Mouse (Mus musculus) brown adipose tissue, adult 24 weeks (tissue): Measurements from ENCODE around the gene Aldh16a1. TPM values are rescaled to one million over a fixed set of nuclear protein-coding genes. Genes with fewer than 3 reads are reported as not detected.
A peak's percentile ranks its signal among the peaks of the same experiment; 100 is the strongest.
"Not testable (repeated sequence)": the region's sequence is repeated elsewhere in the genome, so short reads cannot be mapped to it uniquely, and the experiment has no call there.

Experiments used
- H3K27ac ChIP-seq: fragments of 200-500 bp; replicated peaks from 2 replicates; pipeline ENCODE4 v1.5.1; 2012; ENCODE audit warnings: low read depth, mild to moderate bottlenecking, low read length
- H3K4me1 ChIP-seq: fragments of 200-500 bp; 2 replicates; pipeline ENCODE4 v1.6.1; 2012; ENCODE audit warnings: low read length, mixed read lengths; ENCODE audit not compliant: control insufficient read depth, insufficient read depth, insufficient read length
- H3K4me3 ChIP-seq: fragments of 200-500 bp; 2 replicates; pipeline ENCODE4 v1.5.1; 2012; ENCODE audit warnings: low read depth, mild to moderate bottlenecking, low read length, moderate library complexity; ENCODE audit not compliant: insufficient read depth
- polyA plus RNA-seq: library from polyadenylated mRNA; stranded (reverse); fragments of >200 nt; gene quantifications from 2 replicates; pipeline ENCODE4 v1.2.4, GENCODE M21; 2012; ENCODE audit not compliant: missing spikeins, insufficient read depth, insufficient read length

Gene Aldh16a1
- polyA plus RNA-seq, 1 experiment, result 28.0 TPM

DNA sequence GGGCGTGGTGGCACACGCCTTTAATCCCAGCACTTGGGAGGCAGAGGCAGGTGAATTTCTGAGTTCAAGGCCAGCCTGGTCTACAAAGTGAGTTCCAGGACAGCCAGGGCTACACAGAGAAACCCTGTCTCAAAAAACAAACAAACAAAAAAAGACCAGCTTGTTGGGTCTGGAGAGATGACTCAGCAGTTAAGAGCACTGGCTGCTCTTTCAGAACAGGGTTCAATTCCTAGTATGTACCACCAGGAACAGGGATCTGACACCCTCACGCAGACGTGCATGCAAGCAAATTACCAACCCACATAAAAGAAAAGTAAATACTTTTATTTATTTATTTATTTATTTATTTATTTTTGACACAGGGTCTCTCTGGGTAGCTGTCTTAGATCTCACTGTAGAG, 44.3 kb downstream of the Aldh16a1 start:
- not testable (repeated sequence) for H3K27ac ChIP-seq, H3K4me3 ChIP-seq, H3K4me1 ChIP-seq

DNA sequence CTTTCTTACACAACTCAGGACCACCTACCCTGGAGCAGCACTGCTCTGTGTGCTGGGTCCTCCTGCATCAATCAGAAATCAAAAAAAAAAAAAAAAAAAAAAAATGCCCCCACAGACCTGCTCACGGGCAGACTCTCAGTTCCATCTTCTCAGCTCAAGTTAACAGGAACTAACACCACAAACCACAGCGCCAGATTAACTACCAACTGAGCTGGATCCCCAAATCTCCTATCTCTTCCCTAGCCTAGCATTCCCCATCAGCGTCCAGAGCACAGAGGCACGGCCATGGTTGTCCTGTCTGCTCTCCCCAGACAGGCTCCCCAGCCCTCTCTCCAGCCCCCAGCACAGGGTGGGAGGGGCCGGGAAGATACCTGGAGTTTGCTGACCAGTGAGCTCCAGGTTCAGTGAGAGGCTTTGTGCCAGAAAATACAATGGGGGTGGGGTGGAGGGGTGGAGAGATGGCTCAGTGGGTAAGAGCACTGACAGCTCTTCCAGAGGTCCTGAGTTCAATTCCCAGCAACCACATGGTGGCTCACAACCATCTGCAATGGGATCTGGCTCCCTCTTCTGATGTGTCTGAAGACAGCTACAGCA, 47.2 kb downstream of the Aldh16a1 start:
- H3K27ac ChIP-seq, result no peak overlapping the region
- no peak overlapping the region for H3K4me3 ChIP-seq
- H3K4me1 ChIP-seq, result peaks cover 9% of the 10 kb centered on the region

DNA sequence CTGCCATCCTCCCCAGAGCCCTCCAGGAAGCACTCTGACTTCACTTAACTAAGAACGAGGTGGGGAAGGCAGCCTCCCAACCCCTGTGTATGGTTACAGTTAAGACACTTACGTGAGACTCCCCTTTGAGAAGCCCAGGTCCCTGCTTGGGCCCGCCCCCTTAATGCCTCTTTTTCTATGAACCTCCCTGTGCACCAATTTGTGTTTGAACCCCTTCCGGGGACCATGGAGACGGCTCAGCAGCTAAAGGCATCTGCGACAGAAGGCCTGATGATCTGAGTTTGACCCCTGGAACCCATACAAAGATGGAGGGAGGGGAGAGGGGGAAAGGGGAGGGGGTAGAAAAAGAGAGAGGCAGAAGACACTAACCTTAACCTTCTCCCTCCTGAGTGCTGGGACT, 47.9 kb downstream of the Aldh16a1 start:
- Histone ChIP-seq H3K4me3 (no peak overlapping the region), H3K4me1 (peaks cover 16% of the 10 kb centered on the region), H3K27ac (no peak overlapping the region)

DNA sequence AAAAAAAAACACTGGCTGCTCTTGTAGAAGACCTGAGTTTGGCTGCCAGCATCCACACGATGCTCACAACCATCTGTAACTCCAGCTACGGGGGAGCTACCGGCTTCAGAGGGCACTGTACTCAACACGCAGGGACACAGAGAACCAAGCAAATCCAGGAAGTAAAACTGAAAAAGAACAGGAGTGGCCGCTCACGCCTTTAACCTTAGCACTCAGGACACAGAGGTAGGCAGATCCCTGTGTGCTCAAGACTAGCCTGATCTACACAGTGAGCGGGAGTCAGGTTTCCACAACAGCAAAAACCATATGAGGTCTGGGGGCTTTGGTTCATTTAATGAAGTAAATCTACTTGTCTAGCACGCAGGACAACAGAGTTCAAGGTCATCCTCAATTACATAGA, 48.9 kb downstream of the Aldh16a1 start:
- Histone ChIP-seq H3K4me3 (no peak overlapping the region), H3K27ac (no peak overlapping the region), H3K4me1 (peaks cover 22% of the 10 kb centered on the region)

DNA sequence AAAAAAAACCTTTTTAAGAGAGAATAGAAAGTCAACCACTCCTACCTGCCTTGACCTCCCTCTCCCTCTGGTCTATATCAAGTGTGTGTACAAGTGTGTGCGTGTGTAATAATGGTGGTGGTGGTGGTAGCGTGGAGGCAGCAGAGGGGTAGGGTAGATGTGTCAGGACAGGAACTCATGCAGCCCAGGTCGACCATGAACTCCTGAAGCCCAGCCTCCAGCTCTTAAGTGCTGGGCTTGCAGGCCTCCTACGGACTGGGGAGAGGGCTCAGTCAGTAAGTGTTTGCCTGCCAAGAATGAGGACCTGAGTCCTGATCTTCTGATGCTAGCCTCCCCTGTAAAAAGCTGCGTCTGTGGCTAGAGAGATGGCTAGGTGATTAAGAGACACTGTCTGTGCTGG, 49.4 kb downstream of the Aldh16a1 start:
- H3K4me3 ChIP-seq, result no peak overlapping the region
- H3K27ac ChIP-seq, result no peak overlapping the region

GRCm38 (mm10) chr7:45103652-45104180, 50.7 kb downstream of the Aldh16a1 start, which contains the start of gene Fcgrt:
Fcgrt (minus strand) TSS chr7:45103851.
- Histone ChIP-seq H3K4me1 (peaks cover 29% of the 10 kb centered on the region), H3K27ac (peak within 1 kb of the TSS; percentile 89), H3K4me3 (peak within 1 kb of the TSS; percentile 76)

More for the DNA sequence above, 49.4 kb downstream of the Aldh16a1 start:
- peaks cover 24% of the 10 kb centered on the region for H3K4me1 ChIP-seq

GRCm38 (mm10) chr7:45102940-45103585, 51.3 kb downstream of the Aldh16a1 start:
- Histone ChIP-seq H3K4me1 (peaks cover 35% of the 10 kb centered on the region), H3K4me3 (peak overlapping the region; percentile 76), H3K27ac (peak overlapping the region; percentile 89)

DNA sequence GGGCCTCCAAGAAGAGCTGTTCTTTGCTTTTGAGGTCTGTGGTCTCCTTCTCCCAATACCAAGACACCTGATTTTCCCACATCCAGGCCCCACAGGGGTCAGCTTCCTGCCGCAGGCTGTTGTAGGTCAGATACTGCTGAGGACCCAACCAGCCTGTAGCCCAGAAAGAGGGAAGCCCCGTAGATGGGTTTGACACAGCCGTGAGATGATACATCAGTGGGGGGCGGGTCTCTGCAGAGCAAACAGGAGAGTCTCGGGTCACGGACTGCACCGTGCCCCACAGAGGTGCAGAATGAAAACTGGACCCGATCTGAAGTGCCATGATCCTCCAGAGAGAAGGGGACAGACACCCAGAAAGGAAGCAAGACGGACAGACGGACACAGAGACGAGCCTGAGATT, 51.9 kb downstream of the Aldh16a1 start:
- peaks cover 42% of the 10 kb centered on the region for H3K4me1 ChIP-seq
- peak overlapping the region; percentile 89 for H3K27ac ChIP-seq
- H3K4me3 ChIP-seq, result peak overlapping the region; percentile 76

DNA sequence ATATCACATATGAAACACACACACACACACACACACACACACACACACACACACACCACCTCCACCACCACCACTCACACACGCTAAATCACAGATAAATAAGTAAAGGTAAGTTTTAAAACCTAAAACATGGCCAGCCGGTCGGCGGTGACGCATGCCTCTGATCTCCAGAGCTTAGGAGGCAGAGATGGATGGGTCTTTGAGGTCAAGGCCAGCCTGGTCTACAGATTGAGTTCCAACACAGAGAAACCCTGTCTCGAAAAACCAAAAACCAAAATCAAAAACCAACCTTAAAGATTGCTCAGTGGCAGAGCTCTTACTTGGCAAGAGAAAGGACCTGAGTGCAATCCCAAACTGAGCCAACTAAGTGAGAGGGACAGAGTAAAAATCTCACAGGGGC, 54.3 kb downstream of the Aldh16a1 start:
- peak overlapping the region; percentile 86 for H3K27ac ChIP-seq
- H3K4me1 ChIP-seq, result peaks cover 43% of the 10 kb centered on the region
- peak overlapping the region; percentile 38 for H3K4me3 ChIP-seq

DNA sequence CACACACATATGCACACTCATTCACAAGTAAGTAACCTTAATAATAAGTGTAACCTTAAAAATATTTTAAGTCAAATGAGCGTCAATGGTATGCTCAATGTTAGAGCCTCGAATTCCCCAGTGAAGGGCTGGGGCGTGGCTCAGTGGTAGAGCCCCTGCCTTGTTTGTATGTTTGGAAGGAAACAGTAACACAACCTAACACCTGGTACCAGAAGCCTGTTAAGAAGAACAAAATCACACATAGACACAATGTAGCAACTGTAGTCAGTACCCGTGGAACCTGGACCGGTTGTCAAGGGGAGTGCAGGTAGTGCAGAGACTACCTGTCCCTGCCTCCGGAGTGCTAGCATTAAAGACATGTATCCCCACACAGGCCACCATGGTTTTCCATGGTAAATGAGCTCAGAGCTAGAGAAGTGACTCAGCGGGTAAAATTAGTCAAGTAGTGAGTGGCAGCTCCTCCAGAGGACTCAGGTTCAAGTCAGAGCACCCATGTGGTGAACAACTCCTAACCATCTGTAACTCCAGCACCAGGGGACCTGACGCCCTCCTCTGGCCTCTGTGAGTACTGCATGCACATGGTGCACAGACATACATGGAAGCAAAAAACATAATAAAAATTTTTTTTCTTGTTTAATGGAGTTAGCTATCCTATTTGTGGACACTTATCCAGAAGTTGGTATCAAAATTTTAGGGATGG, 55.7 kb downstream of the Aldh16a1 start:
- Histone ChIP-seq H3K4me3 (no peak overlapping the region), H3K4me1 (peaks cover 39% of the 10 kb centered on the region)

GRCm38 (mm10) chr7:45097479-45097878, 56.9 kb downstream of the Aldh16a1 start:
- peak overlapping the region; percentile 68 for H3K27ac ChIP-seq
- no peak overlapping the region for H3K4me3 ChIP-seq
- H3K4me1 ChIP-seq, result peaks cover 37% of the 10 kb centered on the region

More for the DNA sequence above, 55.7 kb downstream of the Aldh16a1 start:
- peak overlapping the region; percentile 45 for H3K27ac ChIP-seq

DNA sequence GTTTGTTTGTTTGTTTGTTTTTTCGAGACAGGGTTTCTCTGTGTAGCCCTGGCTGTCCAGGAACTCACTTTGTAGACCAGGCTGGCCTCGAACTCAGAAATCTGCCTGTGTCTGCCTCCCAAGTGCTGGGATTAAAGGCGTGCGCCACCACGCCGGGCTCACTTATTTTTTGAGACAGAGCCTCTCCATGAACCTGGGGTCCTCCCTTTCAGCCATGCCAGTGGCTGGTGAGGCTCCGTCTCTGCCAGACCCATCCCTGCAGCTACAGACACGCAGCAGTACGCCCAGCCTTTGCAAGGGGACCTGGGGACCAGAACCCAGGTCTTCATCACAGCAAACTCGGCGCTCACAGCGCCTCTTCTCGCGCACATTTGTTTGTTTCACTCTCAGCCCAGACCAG, 58.4 kb downstream of the Aldh16a1 start:
- H3K4me1 ChIP-seq, result peaks cover 30% of the 10 kb centered on the region
- not testable (repeated sequence) for H3K27ac ChIP-seq, H3K4me3 ChIP-seq

DNA sequence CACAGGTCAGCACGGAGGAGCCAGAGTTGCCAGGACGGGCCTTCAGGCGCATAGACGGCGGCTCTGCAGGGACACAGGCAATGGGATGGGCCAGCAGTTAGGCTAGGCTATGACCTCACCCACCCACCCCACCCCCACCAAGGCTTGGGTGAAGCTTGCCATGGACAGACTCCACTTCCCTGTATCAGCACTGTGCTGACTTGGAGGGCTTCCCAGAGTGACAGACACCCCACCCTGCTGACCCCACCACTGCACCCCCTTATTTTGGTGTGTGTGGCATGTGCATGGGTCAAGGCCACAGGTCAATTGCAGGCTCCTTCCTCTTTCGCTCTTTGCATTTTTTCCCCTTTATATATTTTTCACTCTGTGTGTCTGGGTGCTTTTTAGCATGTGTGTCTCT, 59.0 kb downstream of the Aldh16a1 start:
- H3K27ac ChIP-seq, result peak overlapping the region; percentile 38; the same call in 1 of the 2 replicates

GRCm38 (mm10) chr7:45094121-45094520, 60.3 kb downstream of the Aldh16a1 start:
- no peak overlapping the region for H3K4me3 ChIP-seq
- peaks cover 21% of the 10 kb centered on the region for H3K4me1 ChIP-seq
- H3K27ac ChIP-seq, result no peak overlapping the region

More for the DNA sequence above, 59.0 kb downstream of the Aldh16a1 start:
- H3K4me1 ChIP-seq, result peaks cover 26% of the 10 kb centered on the region
- no peak overlapping the region for H3K4me3 ChIP-seq

GRCm38 (mm10) chr7:45093516-45093905, 60.9 kb downstream of the Aldh16a1 start:
- Histone ChIP-seq H3K4me3 (no peak overlapping the region), H3K4me1 (peaks cover 18% of the 10 kb centered on the region), H3K27ac (no peak overlapping the region)
